Mouse (Mus musculus) forebrain, postnatal 0 days (tissue): Measurements from ENCODE around the gene Tmem82. TPM values are rescaled to one million over a fixed set of nuclear protein-coding genes. Genes with fewer than 3 reads are reported as not detected.

ENCODE experiments used
- ATAC-seq: fragments of 200-750 bp; cut with Nextera tagmentation; 2 replicates; pipeline ENCODE4 v1.8.0; 2017; ENCODE audit warnings: mild to moderate bottlenecking, moderate library complexity
- DNase-seq: peaks from one replicate; pipeline ENCODE4 v3.0.0-alpha.2; 2015
- H3K27ac ChIP-seq: fragments of 300-500 bp; sonication (generic); 2 replicates; pipeline ENCODE4 v1.5.1; 2014; ENCODE audit warnings: low read depth, mild to moderate bottlenecking, antibody characterized with exemption, low read length, moderate library complexity, mixed read lengths
- H3K27me3 ChIP-seq: fragments of 300-500 bp; sonication (generic); 2 replicates; pipeline ENCODE4 v1.6.1; 2014; ENCODE audit warnings: mild to moderate bottlenecking, low read length, mixed read lengths; ENCODE audit not compliant: insufficient read depth
- H3K36me3 ChIP-seq: fragments of 300-500 bp; sonication (generic); 2 replicates; pipeline ENCODE4 v1.6.1; 2014; ENCODE audit warnings: mild to moderate bottlenecking, moderate library complexity; ENCODE audit not compliant: insufficient read depth
- H3K4me1 ChIP-seq: fragments of 300-500 bp; sonication (generic); 2 replicates; pipeline ENCODE4 v1.6.1; 2014; ENCODE audit warnings: antibody characterized with exemption; ENCODE audit not compliant: insufficient read depth
- H3K4me2 ChIP-seq: fragments of 300-500 bp; sonication (generic); 2 replicates; pipeline ENCODE4 v1.6.1; 2014; ENCODE audit warnings: low read depth, mild to moderate bottlenecking, moderate library complexity
- H3K4me3 ChIP-seq: fragments of 300-500 bp; sonication (generic); 2 replicates; pipeline ENCODE4 v1.5.1; 2014; ENCODE audit warnings: low read depth, low read length, mixed read lengths
- H3K9ac ChIP-seq: fragments of 300-500 bp; sonication (generic); 2 replicates; pipeline ENCODE4 v1.6.1; 2014; ENCODE audit warnings: mild to moderate bottlenecking
- H3K9me3 ChIP-seq: fragments of 300-500 bp; sonication (generic); 2 replicates; pipeline ENCODE4 v1.6.1; 2016; ENCODE audit warnings: low read length
- CTCF ChIP-seq: sonication (generic); IDR thresholded peaks from 2 replicates; pipeline ENCODE4 v1.5.1; 2016; ENCODE audit warnings: antibody characterized with exemption, control low read depth, low read depth
- WGBS: fragments of 180-500 bp; shearing (Covaris S2); extraction: QIAGEN DNeasy Blood & Tissue Kit; methylation state at CpG from one replicate; pipeline ENCODE4 v1.1.7; 2014; 5-methylcytosine and 5-hydroxymethylcytosine counted together
- polyA plus RNA-seq: library from polyadenylated mRNA; unstranded; fragments of >200 nt; fragmentation: Nextera tagmentation; extraction: Ambion mirVana; gene quantifications from 2 replicates; pipeline ENCODE4 v1.2.1, GENCODE M21; 2015
- total RNA-seq: library from RNA; depleted of rRNA; stranded (reverse); fragments of >200 nt; gene quantifications from 2 replicates; pipeline ENCODE4 v1.2.3, GENCODE M21; 2014

The Tmem82 gene
- total and polyA plus RNA-seq, 2 experiments from 2014 or later: 0.21 to 0.33 TPM

DNA sequence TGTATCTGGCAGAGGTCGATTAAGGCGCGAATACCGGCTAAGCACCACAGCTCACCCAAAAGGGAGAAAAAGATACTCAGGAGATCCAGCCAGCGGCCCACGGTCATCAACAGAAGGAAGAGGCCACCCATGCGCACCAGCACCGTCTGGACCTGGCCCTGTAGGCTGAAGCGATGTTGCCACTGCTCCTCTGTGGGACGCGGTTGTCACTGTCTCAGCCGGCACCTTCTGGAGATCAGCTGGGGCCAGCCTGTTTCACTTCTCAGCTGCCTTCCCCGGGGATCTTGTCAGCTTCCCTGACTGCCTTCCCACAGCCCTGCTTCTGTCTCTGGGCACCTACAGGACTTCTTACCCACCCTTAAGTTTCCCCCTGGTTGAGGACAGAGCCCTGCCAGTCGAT, 3.5 kb downstream of the Tmem82 start:
- 86% methylated on average over 14 of the region's 14 CpGs for WGBS
- Histone ChIP-seq H3K27me3 (no peaks in the 10 kb centered on the region), H3K4me3 (no peak overlapping the region), H3K4me2 (no peak overlapping the region), H3K36me3 (no peaks in the 10 kb centered on the region), H3K9ac (no peak overlapping the region), H3K4me1 (no peaks in the 10 kb centered on the region), H3K9me3 (no peaks in the 10 kb centered on the region), H3K27ac (no peak overlapping the region)
- TF ChIP-seq CTCF: no peak
- ATAC-seq: no peak
- no peak for DNase-seq

DNA sequence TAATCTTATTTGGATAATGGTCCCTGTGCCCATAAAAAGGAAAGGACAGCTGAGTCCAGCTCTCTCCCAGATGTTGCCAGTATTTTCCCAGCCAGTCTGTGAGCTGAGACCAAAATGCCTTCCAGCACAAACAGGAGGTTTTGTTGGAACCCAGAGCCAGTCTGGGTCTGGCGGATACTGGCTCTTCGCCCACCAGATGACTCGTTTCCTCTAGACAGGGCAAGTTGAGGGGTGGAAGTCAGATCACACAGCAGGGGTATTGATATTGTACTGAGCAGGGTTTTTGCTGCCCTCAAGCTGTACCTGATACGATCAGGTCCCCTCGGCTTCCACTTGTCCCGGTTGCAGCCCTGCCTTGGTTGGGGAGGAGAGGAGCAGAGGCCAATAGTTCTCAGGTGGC, 8.9 kb downstream of the Tmem82 start:
- Histone ChIP-seq H3K4me2 (no peak overlapping the region), H3K9ac (no peak overlapping the region), H3K27me3 (no peaks in the 10 kb centered on the region), H3K27ac (no peak overlapping the region), H3K4me1 (no peaks in the 10 kb centered on the region), H3K9me3 (no peaks in the 10 kb centered on the region), H3K36me3 (no peaks in the 10 kb centered on the region), H3K4me3 (no peak overlapping the region)
- WGBS: 76% methylated on average over 6 of the region's 6 CpGs
- ATAC-seq (no peak), DNase-seq (no peak)
- no peak for TF ChIP-seq CTCF

DNA sequence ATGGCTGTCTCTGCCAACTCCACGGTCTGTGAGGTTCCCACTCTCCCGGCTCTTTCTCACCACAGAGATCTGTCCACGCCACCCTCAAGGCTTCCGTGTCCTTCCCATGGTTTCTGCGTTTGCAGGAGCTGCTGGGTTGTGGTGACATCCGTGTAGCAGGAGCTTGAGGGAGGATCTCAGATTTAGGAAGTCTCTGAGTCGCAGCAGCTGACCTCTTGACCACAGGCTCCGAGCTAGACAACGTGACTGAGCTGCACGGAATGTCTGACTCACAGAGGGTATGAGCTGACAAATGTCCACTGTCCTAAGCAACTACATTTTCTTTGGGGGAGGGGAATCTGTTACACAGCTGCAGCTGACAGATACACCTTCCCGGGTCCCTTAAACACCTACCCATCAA, 12.6 kb downstream of the Tmem82 start, which contains the start of gene Fblim1:
TSS of gene Fblim1 (minus strand) at position 236 of the 400 bp plus-strand sequence.
- H3K9me3 ChIP-seq: no peaks in the 10 kb centered on the region
- H3K27ac ChIP-seq: no peak within 1 kb of the TSS
- ATAC-seq: no peak
- H3K27me3 ChIP-seq: no peaks in the 10 kb centered on the region
- H3K36me3 ChIP-seq: no peaks in the 10 kb centered on the region
- no peaks in the 10 kb centered on the region for H3K4me1 ChIP-seq
- TF ChIP-seq CTCF: no peak
- no peak within 1 kb of the TSS for H3K4me3 ChIP-seq
- no peak within 1 kb of the TSS for H3K4me2 ChIP-seq
- DNase-seq: no peak
- WGBS: 88% methylated on average over 11 of the region's 11 CpGs
- no peak within 1 kb of the TSS for H3K9ac ChIP-seq

DNA sequence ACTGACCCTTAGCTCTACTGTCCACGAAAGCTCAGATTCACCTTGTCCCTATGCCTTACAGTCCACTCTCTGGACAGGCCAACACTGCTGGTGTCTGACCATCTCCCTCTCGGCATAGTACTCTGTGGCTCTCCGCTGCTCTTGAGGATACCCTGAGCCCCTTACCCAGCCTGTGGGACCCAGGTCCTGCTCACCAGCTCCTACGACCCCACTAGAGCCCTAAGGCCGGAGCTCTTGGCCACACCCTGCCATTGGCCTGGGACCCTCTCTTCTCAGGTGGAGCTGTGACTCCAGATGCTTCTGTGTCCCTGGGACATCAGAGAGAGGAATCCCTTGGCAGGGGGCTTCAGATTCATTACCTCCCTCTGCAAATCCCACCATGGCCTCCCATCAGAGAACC, 13.0 kb downstream of the Tmem82 start:
- no peak overlapping the region for H3K4me3 ChIP-seq
- H3K27me3 ChIP-seq: no peaks in the 10 kb centered on the region
- H3K4me2 ChIP-seq: no peak overlapping the region
- ATAC-seq (no peak), DNase-seq (no peak)
- H3K4me1 ChIP-seq: no peaks in the 10 kb centered on the region
- no peak overlapping the region for H3K27ac ChIP-seq
- no peaks in the 10 kb centered on the region for H3K36me3 ChIP-seq
- TF ChIP-seq CTCF: no peak
- no peak overlapping the region for H3K9ac ChIP-seq
- H3K9me3 ChIP-seq: no peaks in the 10 kb centered on the region
- WGBS: 92% methylated on average over 5 of the region's 5 CpGs

DNA sequence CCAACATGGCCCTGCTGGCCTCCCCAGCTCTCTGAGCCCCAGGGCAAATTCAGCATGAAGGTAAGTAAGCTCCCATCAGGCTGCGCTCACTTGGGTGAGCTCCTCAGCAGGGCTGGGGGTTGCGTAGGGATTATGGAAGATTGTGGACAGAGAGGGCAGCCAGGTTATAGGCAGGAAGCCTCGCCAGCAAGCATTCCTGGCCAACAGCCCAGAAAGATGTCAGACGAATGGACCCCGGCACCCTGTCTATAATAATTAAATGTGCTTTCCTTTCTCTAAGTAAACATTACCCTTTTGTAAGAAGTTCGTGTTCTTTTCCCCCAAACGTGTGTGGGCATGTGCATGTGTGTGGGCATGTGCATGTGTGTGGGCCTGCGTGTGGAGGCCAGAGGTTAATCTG, 13.9 kb downstream of the Tmem82 start:
- 51% methylated on average over 8 of the region's 8 CpGs for WGBS
- H3K4me3 ChIP-seq: no peak overlapping the region
- no peaks in the 10 kb centered on the region for H3K9me3 ChIP-seq
- no peak overlapping the region for H3K27ac ChIP-seq
- DNase-seq: no peak
- no peaks in the 10 kb centered on the region for H3K36me3 ChIP-seq
- no peak for TF ChIP-seq CTCF
- H3K4me1 ChIP-seq: no peaks in the 10 kb centered on the region
- no peak overlapping the region for H3K9ac ChIP-seq
- H3K4me2 ChIP-seq: no peak overlapping the region
- no peak for ATAC-seq
- H3K27me3 ChIP-seq: no peaks in the 10 kb centered on the region

DNA sequence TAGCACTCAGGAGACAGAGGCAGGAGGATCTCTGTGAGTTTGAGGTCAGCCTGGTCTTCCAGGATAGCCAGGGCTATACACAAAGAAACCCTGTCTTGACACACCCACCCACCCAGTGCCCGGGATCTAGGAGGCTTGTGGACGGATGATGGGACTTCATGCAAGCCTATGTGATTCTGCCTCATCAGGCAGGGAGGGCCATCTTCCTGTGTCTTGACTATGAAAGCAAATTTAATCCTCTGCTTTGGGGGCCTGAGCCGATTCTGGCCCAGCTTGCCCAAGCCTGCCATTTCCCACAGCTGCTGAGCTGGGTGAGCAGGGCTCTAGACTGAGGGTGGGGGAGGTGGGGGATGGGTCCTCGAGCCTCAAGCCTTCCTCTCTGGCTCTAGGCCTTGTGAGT, 14.5 kb downstream of the Tmem82 start:
- no peaks in the 10 kb centered on the region for H3K36me3 ChIP-seq
- no peak overlapping the region for H3K4me3 ChIP-seq
- H3K9me3 ChIP-seq: no peaks in the 10 kb centered on the region
- no peak overlapping the region for H3K9ac ChIP-seq
- no peak for TF ChIP-seq CTCF
- no peaks in the 10 kb centered on the region for H3K27me3 ChIP-seq
- ATAC-seq (no peak), DNase-seq (no peak)
- H3K27ac ChIP-seq: no peak overlapping the region
- H3K4me2 ChIP-seq: no peak overlapping the region
- WGBS: 86% methylated on average over 4 of the region's 4 CpGs
- H3K4me1 ChIP-seq: no peaks in the 10 kb centered on the region

DNA sequence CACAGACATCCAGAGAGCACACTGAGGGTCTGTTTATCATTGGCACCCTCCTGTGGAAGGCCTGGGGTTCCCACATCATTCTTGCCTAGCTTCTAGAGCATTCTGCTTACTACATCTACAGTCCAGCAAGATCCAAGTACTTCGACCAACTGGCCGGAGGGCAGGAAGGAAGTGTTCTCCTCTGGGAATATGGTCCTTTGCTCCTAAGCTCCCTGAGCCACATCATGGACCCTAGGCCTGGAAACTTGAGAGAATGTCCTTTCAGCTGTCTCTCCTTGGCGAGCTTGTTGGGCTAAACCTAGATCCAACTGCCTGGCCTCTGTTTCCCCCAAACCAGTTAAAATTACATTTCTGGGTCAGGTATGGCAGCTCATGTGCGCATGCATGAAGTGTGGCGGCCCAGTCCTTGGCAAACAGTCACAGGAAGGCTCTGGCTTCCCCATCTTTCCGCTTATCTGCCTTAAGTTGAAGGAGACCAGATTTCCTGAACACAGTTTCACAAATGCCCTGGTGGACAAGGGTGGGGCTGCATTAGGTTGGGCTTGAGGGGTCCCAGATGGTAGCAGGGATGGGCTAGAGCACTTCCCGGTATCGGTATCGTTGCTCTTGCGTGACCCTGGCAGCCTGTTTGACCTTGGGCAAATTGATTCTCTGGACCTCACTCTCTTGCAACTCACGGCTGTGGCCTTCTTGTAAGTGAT, 15.8 kb downstream of the Tmem82 start:
- Histone ChIP-seq H3K4me2 (no peak overlapping the region), H3K27ac (no peak overlapping the region), H3K4me3 (no peak overlapping the region), H3K4me1 (no peaks in the 10 kb centered on the region), H3K27me3 (no peaks in the 10 kb centered on the region), H3K9me3 (no peaks in the 10 kb centered on the region), H3K9ac (no peak overlapping the region), H3K36me3 (no peaks in the 10 kb centered on the region)
- ATAC-seq: no peak
- TF ChIP-seq CTCF: no peak
- no peak for DNase-seq
- WGBS: 91% methylated on average over 11 of the region's 11 CpGs
